Mouse (Mus musculus) liver, embryonic 16.5 days (tissue): ENCODE measurements around the gene Slco3a1. TPM values are rescaled to one million over a fixed set of nuclear protein-coding genes. Genes with fewer than 3 reads are reported as not detected.

Experiments
- ATAC-seq: fragments of 200-750 bp; cut with Nextera tagmentation; 2 replicates; pipeline ENCODE4 v1.8.0; 2017; ENCODE audit warnings: low read depth, mild to moderate bottlenecking, moderate number of reproducible peaks, moderate library complexity
- H3K27ac ChIP-seq: fragments of 300-500 bp; sonication (generic); 2 replicates; pipeline ENCODE4 v1.5.1; 2014; ENCODE audit warnings: mild to moderate bottlenecking, low read length
- H3K27me3 ChIP-seq: fragments of 300-500 bp; sonication (generic); 2 replicates; pipeline ENCODE4 v1.6.1; 2014; ENCODE audit warnings: low read depth, low read length, mixed read lengths; ENCODE audit not compliant: control insufficient read depth, insufficient read depth
- H3K36me3 ChIP-seq: fragments of 300-500 bp; sonication (generic); 2 replicates; pipeline ENCODE4 v1.6.1; 2014; ENCODE audit warnings: mild to moderate bottlenecking; ENCODE audit not compliant: control insufficient read depth, insufficient read depth
- H3K4me1 ChIP-seq: fragments of 300-500 bp; sonication (generic); 2 replicates; pipeline ENCODE4 v1.6.1; 2014; ENCODE audit warnings: low read depth, low read length, mixed read lengths; ENCODE audit not compliant: control insufficient read depth
- H3K4me2 ChIP-seq: fragments of 300-500 bp; sonication (generic); 2 replicates; pipeline ENCODE4 v1.6.1; 2014; ENCODE audit warnings: low read depth, low read length, mixed read lengths
- H3K4me3 ChIP-seq: fragments of 300-500 bp; sonication (generic); 2 replicates; pipeline ENCODE4 v1.5.1; 2014; ENCODE audit warnings: low read depth, mild to moderate bottlenecking, low read length
- H3K9ac ChIP-seq: fragments of 300-500 bp; sonication (generic); 2 replicates; pipeline ENCODE4 v1.6.1; 2014; ENCODE audit warnings: low read depth, low read length
- H3K9me3 ChIP-seq: fragments of 300-500 bp; sonication (generic); replicated peaks from 2 replicates; pipeline ENCODE4 v1.6.1; 2016; ENCODE audit warnings: low read length; ENCODE audit not compliant: control insufficient read depth
- WGBS: fragments of 180-500 bp; shearing (Covaris S2); extraction: QIAGEN DNeasy Blood & Tissue Kit; methylation state at CpG from one replicate; pipeline ENCODE4 v1.1.7; 2014; ENCODE audit not compliant: insufficient replicate concordance; 5-methylcytosine and 5-hydroxymethylcytosine counted together
- polyA plus RNA-seq: library from polyadenylated mRNA; unstranded; fragments of >200 nt; fragmentation: Nextera tagmentation; extraction: Ambion mirVana; gene quantifications from 2 replicates; pipeline ENCODE4 v1.2.1, GENCODE M21; 2015

Slco3a1 gene
- polyA plus RNA-seq, 1 experiment from 2014 or later = 1.2 TPM

GRCm38 (mm10) chr7:74551338-74551999 is 3.1 kb downstream of the Slco3a1 start:
- Histone ChIP-seq H3K4me3 (no peak overlapping the region), H3K27me3 (peaks cover 45% of the 10 kb centered on the region), H3K36me3 (no peaks in the 10 kb centered on the region), H3K4me1 (no peaks in the 10 kb centered on the region; the same call in 1 of the 2 replicates), H3K9ac (no peak overlapping the region), H3K4me2 (no peak overlapping the region), H3K27ac (no peak overlapping the region), H3K9me3 (no peaks in the 10 kb centered on the region)
- WGBS = 30% methylated on average over 9 of the region's 9 CpGs
- ATAC-seq = no peak

- Histone ChIP-seq H3K27ac (no peak overlapping the region), H3K27me3 (peaks cover 30% of the 10 kb centered on the region), H3K4me1 (no peaks in the 10 kb centered on the region; the same call in 1 of the 2 replicates), H3K36me3 (no peaks in the 10 kb centered on the region), H3K4me3 (no peak overlapping the region), H3K9ac (no peak overlapping the region), H3K9me3 (no peaks in the 10 kb centered on the region), H3K4me2 (no peak overlapping the region)
- 19% methylated on average over 6 of the region's 6 CpGs for WGBS
- no peak for ATAC-seq
Measured at GRCm38 (mm10) chr7:74549686-74550085, 4.9 kb downstream of the Slco3a1 start.

- WGBS = 17% methylated on average over 6 of the region's 6 CpGs
- Histone ChIP-seq H3K9me3 (no peaks in the 10 kb centered on the region), H3K4me2 (no peak overlapping the region), H3K27ac (no peak overlapping the region), H3K36me3 (no peaks in the 10 kb centered on the region), H3K27me3 (peaks cover 25% of the 10 kb centered on the region), H3K4me1 (no peaks in the 10 kb centered on the region; the same call in 1 of the 2 replicates), H3K4me3 (no peak overlapping the region), H3K9ac (no peak overlapping the region)
- ATAC-seq = no peak
Measured at GRCm38 (mm10) chr7:74549013-74549582, 5.5 kb downstream of the Slco3a1 start.

- no peaks in the 10 kb centered on the region for H3K9me3 ChIP-seq
- H3K36me3 ChIP-seq = no peaks in the 10 kb centered on the region
- peaks cover 1% of the 10 kb centered on the region; the same call in 1 of the 2 replicates for H3K27me3 ChIP-seq
- H3K4me1 ChIP-seq = no peaks in the 10 kb centered on the region
- WGBS = 59% methylated on average over 6 of the region's 6 CpGs
- no peak overlapping the region for H3K4me2 ChIP-seq
- no peak overlapping the region for H3K27ac ChIP-seq
- no peak overlapping the region for H3K4me3 ChIP-seq
- no peak for ATAC-seq
- no peak overlapping the region for H3K9ac ChIP-seq
Measured at GRCm38 (mm10) chr7:74546691-74547090, 7.9 kb downstream of the Slco3a1 start.

- ATAC-seq = no peak
- Histone ChIP-seq H3K9ac (no peak overlapping the region), H3K9me3 (no peaks in the 10 kb centered on the region), H3K4me2 (no peak overlapping the region), H3K36me3 (no peaks in the 10 kb centered on the region), H3K27ac (no peak overlapping the region), H3K4me3 (no peak overlapping the region), H3K27me3 (no peaks in the 10 kb centered on the region), H3K4me1 (no peaks in the 10 kb centered on the region)
- WGBS = 71% methylated on average over 6 of the region's 6 CpGs
Measured at GRCm38 (mm10) chr7:74545498-74545990, 9.0 kb downstream of the Slco3a1 start.

GRCm38 (mm10) chr7:74544306-74544705 is 10.3 kb downstream of the Slco3a1 start:
- H3K4me3 ChIP-seq = no peak overlapping the region
- no peak for ATAC-seq
- no peaks in the 10 kb centered on the region for H3K4me1 ChIP-seq
- WGBS = 64% methylated on average over 7 of the region's 7 CpGs
- no peak overlapping the region for H3K27ac ChIP-seq
- no peak overlapping the region for H3K4me2 ChIP-seq
- no peak overlapping the region for H3K9ac ChIP-seq
- no peaks in the 10 kb centered on the region for H3K36me3 ChIP-seq
- no peaks in the 10 kb centered on the region for H3K27me3 ChIP-seq
- H3K9me3 ChIP-seq = no peaks in the 10 kb centered on the region

GRCm38 (mm10) chr7:74541958-74542357 is 12.6 kb downstream of the Slco3a1 start:
- no peak overlapping the region for H3K27ac ChIP-seq
- H3K9ac ChIP-seq = no peak overlapping the region
- H3K4me2 ChIP-seq = no peak overlapping the region
- H3K36me3 ChIP-seq = no peaks in the 10 kb centered on the region
- no peak overlapping the region for H3K4me3 ChIP-seq
- WGBS = 52% methylated on average over 4 of the region's 4 CpGs
- H3K27me3 ChIP-seq = no peaks in the 10 kb centered on the region
- H3K4me1 ChIP-seq = no peaks in the 10 kb centered on the region
- H3K9me3 ChIP-seq = no peaks in the 10 kb centered on the region
- ATAC-seq = no peak

- ATAC-seq = no peak
- no peak overlapping the region for H3K4me3 ChIP-seq
- no peaks in the 10 kb centered on the region for H3K27me3 ChIP-seq
- H3K27ac ChIP-seq = no peak overlapping the region
- no peaks in the 10 kb centered on the region for H3K9me3 ChIP-seq
- H3K4me1 ChIP-seq = no peaks in the 10 kb centered on the region
- 71% methylated on average over 7 of the region's 7 CpGs for WGBS
- no peak overlapping the region for H3K4me2 ChIP-seq
- H3K9ac ChIP-seq = no peak overlapping the region
- H3K36me3 ChIP-seq = no peaks in the 10 kb centered on the region
Measured at GRCm38 (mm10) chr7:74540933-74541725, 13.5 kb downstream of the Slco3a1 start.

- H3K4me1 ChIP-seq = no peaks in the 10 kb centered on the region
- 79% methylated on average over 4 of the region's 4 CpGs for WGBS
- H3K27me3 ChIP-seq = no peaks in the 10 kb centered on the region
- H3K4me3 ChIP-seq = no peak overlapping the region
- ATAC-seq = no peak
- no peak overlapping the region for H3K9ac ChIP-seq
- no peaks in the 10 kb centered on the region for H3K9me3 ChIP-seq
- no peaks in the 10 kb centered on the region for H3K36me3 ChIP-seq
- H3K4me2 ChIP-seq = no peak overlapping the region
- no peak overlapping the region for H3K27ac ChIP-seq
Measured at GRCm38 (mm10) chr7:74536186-74536585, 18.4 kb downstream of the Slco3a1 start.
